Mouse (Mus musculus) limb, embryonic 11.5 days (tissue): ENCODE data around the gene Vkorc1l1. TPM values are rescaled to one million over a fixed set of nuclear protein-coding genes. Genes with fewer than 3 reads are reported as not detected.

Experiments used
- ATAC-seq: fragments of 200-750 bp; cut with Nextera tagmentation; 2 replicates; pipeline ENCODE4 v1.8.0; 2017; ENCODE audit warnings: low read depth; ENCODE audit not compliant: insufficient number of reproducible peaks, low FRiP score, low TSS enrichment
- DNase-seq: peaks from one replicate; pipeline ENCODE4 v3.0.0-alpha.2; 2015; ENCODE audit warnings: low spot score
- H3K27ac ChIP-seq: fragments of 300-500 bp; sonication (generic); replicated peaks from 2 replicates; pipeline ENCODE4 v1.5.1; 2014; ENCODE audit warnings: low read depth, mild to moderate bottlenecking, low read length
- H3K27me3 ChIP-seq: fragments of 300-500 bp; sonication (generic); 2 replicates; pipeline ENCODE4 v1.6.1; 2014; ENCODE audit warnings: mild to moderate bottlenecking, low read length, mixed read lengths; ENCODE audit not compliant: control insufficient read depth, insufficient read depth
- H3K36me3 ChIP-seq: fragments of 300-500 bp; sonication (generic); 2 replicates; pipeline ENCODE4 v1.6.1; 2014; ENCODE audit warnings: mild to moderate bottlenecking, low read length, moderate library complexity, mixed read lengths; ENCODE audit not compliant: control insufficient read depth, insufficient read depth
- H3K4me1 ChIP-seq: fragments of 300-500 bp; sonication (generic); 2 replicates; pipeline ENCODE4 v1.6.1; 2014; ENCODE audit warnings: low read length, mixed read lengths; ENCODE audit not compliant: control insufficient read depth, insufficient read depth
- H3K4me2 ChIP-seq: fragments of 300-500 bp; sonication (generic); 2 replicates; pipeline ENCODE4 v1.6.1; 2014; ENCODE audit warnings: low read depth, mild to moderate bottlenecking, moderate library complexity; ENCODE audit not compliant: severe bottlenecking
- H3K4me3 ChIP-seq: fragments of 300-500 bp; sonication (generic); 2 replicates; pipeline ENCODE4 v1.5.1; 2014; ENCODE audit warnings: low read depth, low read length
- H3K9ac ChIP-seq: fragments of 300-500 bp; sonication (generic); 2 replicates; pipeline ENCODE4 v1.6.1; 2014; ENCODE audit warnings: mild to moderate bottlenecking, low read length
- H3K9me3 ChIP-seq: fragments of 300-500 bp; sonication (generic); 2 replicates; pipeline ENCODE4 v1.6.1; 2016; ENCODE audit warnings: low read length; ENCODE audit not compliant: control insufficient read depth
- WGBS: fragments of 180-500 bp; shearing (Covaris S2); extraction: QIAGEN DNeasy Blood & Tissue Kit; methylation state at CpG from one replicate; pipeline ENCODE4 v1.1.7; 2014; 5-methylcytosine and 5-hydroxymethylcytosine counted together
- polyA plus RNA-seq: library from polyadenylated mRNA; unstranded; fragments of >200 nt; fragmentation: Nextera tagmentation; extraction: Ambion mirVana; gene quantifications from 2 replicates; pipeline ENCODE4 v1.2.1, GENCODE M21; 2014

Gene Vkorc1l1
- polyA plus RNA-seq, 1 experiment from 2014 or later = 35.1 TPM

GRCm38 (mm10) chr5:129955792-129956191, 14.0 kb downstream of the Vkorc1l1 start:
- DNase-seq (no peak), ATAC-seq (no peak)
- Histone ChIP-seq H3K27me3 (no peaks in the 10 kb centered on the region), H3K27ac (no peak overlapping the region), H3K36me3 (no peaks in the 10 kb centered on the region; the same call in 1 of the 2 replicates), H3K4me2 (no peak overlapping the region), H3K4me1 (no peaks in the 10 kb centered on the region), H3K9me3 (no peaks in the 10 kb centered on the region), H3K9ac (no peak overlapping the region), H3K4me3 (no peak overlapping the region)
- WGBS = 88% methylated on average over 6 of the region's 6 CpGs

GRCm38 (mm10) chr5:129963224-129963623, 21.5 kb downstream of the Vkorc1l1 start:
- H3K4me3 ChIP-seq = no peak overlapping the region
- H3K9ac ChIP-seq = no peak overlapping the region
- DNase-seq = no peak
- no peak for ATAC-seq
- H3K27ac ChIP-seq = no peak overlapping the region
- WGBS = 89% methylated on average over 4 of the region's 4 CpGs
- H3K9me3 ChIP-seq = no peaks in the 10 kb centered on the region
- H3K4me2 ChIP-seq = no peak overlapping the region
- H3K27me3 ChIP-seq = no peaks in the 10 kb centered on the region
- H3K36me3 ChIP-seq = no peaks in the 10 kb centered on the region
- no peaks in the 10 kb centered on the region for H3K4me1 ChIP-seq

- Histone ChIP-seq H3K4me1 (no peaks in the 10 kb centered on the region), H3K9me3 (no peaks in the 10 kb centered on the region), H3K27me3 (no peaks in the 10 kb centered on the region), H3K36me3 (no peaks in the 10 kb centered on the region; the same call in 1 of the 2 replicates), H3K27ac (no peak overlapping the region), H3K4me3 (no peak overlapping the region), H3K9ac (no peak overlapping the region), H3K4me2 (no peak overlapping the region)
- WGBS = 89% methylated on average over 3 of the region's 3 CpGs
- ATAC-seq = no peak
- DNase-seq = no peak
Observed at GRCm38 (mm10) chr5:129966448-129966847, 24.7 kb downstream of the Vkorc1l1 start.

- H3K4me3 ChIP-seq = no peak overlapping the region
- H3K4me2 ChIP-seq = no peak overlapping the region
- WGBS = 88% methylated on average over 7 of the region's 7 CpGs
- no peaks in the 10 kb centered on the region for H3K9me3 ChIP-seq
- no peak overlapping the region for H3K27ac ChIP-seq
- H3K9ac ChIP-seq = no peak overlapping the region
- DNase-seq = no peak
- H3K36me3 ChIP-seq = peaks cover 3% of the 10 kb centered on the region
- H3K27me3 ChIP-seq = no peaks in the 10 kb centered on the region
- ATAC-seq = no peak
- no peaks in the 10 kb centered on the region for H3K4me1 ChIP-seq
Observed at GRCm38 (mm10) chr5:129968417-129968816, 26.6 kb downstream of the Vkorc1l1 start.

- no peak for DNase-seq
- Histone ChIP-seq H3K4me3 (no peak overlapping the region), H3K9ac (no peak overlapping the region), H3K4me2 (no peak overlapping the region), H3K9me3 (no peaks in the 10 kb centered on the region), H3K36me3 (peaks cover 5% of the 10 kb centered on the region), H3K4me1 (no peaks in the 10 kb centered on the region), H3K27me3 (no peaks in the 10 kb centered on the region), H3K27ac (no peak overlapping the region)
- WGBS = 83% methylated on average over 4 of the region's 4 CpGs
- no peak for ATAC-seq
Observed at GRCm38 (mm10) chr5:129971491-129971890, 29.7 kb downstream of the Vkorc1l1 start.

- Histone ChIP-seq H3K36me3 (peaks cover 5% of the 10 kb centered on the region), H3K4me2 (no peak overlapping the region), H3K4me1 (no peaks in the 10 kb centered on the region), H3K27me3 (no peaks in the 10 kb centered on the region), H3K4me3 (no peak overlapping the region), H3K9me3 (no peaks in the 10 kb centered on the region), H3K9ac (no peak overlapping the region), H3K27ac (no peak overlapping the region)
- DNase-seq (no peak), ATAC-seq (no peak)
- WGBS = 94% methylated on average over 4 of the region's 4 CpGs
Observed at GRCm38 (mm10) chr5:129974354-129974753, 32.6 kb downstream of the Vkorc1l1 start.

- WGBS = 90% methylated on average over 4 of the region's 4 CpGs
- no peaks in the 10 kb centered on the region for H3K27me3 ChIP-seq
Observed at GRCm38 (mm10) chr5:129974866-129975311, 33.1 kb downstream of the Vkorc1l1 start.

GRCm38 (mm10) chr5:129977768-129978167, 36.0 kb downstream of the Vkorc1l1 start:
- H3K4me2 ChIP-seq = no peak overlapping the region
- H3K4me3 ChIP-seq = no peak overlapping the region
- DNase-seq = no peak
- no peak overlapping the region for H3K9ac ChIP-seq
- no peaks in the 10 kb centered on the region for H3K4me1 ChIP-seq
- peaks cover 2% of the 10 kb centered on the region; the same call in 1 of the 2 replicates for H3K36me3 ChIP-seq
- no peak overlapping the region for H3K27ac ChIP-seq
- ATAC-seq = no peak
- H3K9me3 ChIP-seq = no peaks in the 10 kb centered on the region
- WGBS = 87% methylated on average over 4 of the region's 4 CpGs
- no peaks in the 10 kb centered on the region for H3K27me3 ChIP-seq

More at GRCm38 (mm10) chr5:129974866-129975311, 33.1 kb downstream of the Vkorc1l1 start:
- H3K36me3 ChIP-seq = peaks cover 5% of the 10 kb centered on the region
- DNase-seq (no peak), ATAC-seq (no peak)
- no peaks in the 10 kb centered on the region for H3K9me3 ChIP-seq
- H3K4me1 ChIP-seq = no peaks in the 10 kb centered on the region
- H3K27ac ChIP-seq = no peak overlapping the region
- no peak overlapping the region for H3K4me3 ChIP-seq
- no peak overlapping the region for H3K9ac ChIP-seq
- no peak overlapping the region for H3K4me2 ChIP-seq

- peaks cover 2% of the 10 kb centered on the region; the same call in 1 of the 2 replicates for H3K36me3 ChIP-seq
- no peak overlapping the region for H3K27ac ChIP-seq
- no peaks in the 10 kb centered on the region for H3K9me3 ChIP-seq
- no peak overlapping the region for H3K4me3 ChIP-seq
- no peak overlapping the region for H3K4me2 ChIP-seq
- H3K9ac ChIP-seq = no peak overlapping the region
- WGBS = 91% methylated on average over 5 of the region's 5 CpGs
- no peaks in the 10 kb centered on the region for H3K27me3 ChIP-seq
- DNase-seq = no peak
- no peaks in the 10 kb centered on the region for H3K4me1 ChIP-seq
- no peak for ATAC-seq
Observed at GRCm38 (mm10) chr5:129978608-129979007, 36.8 kb downstream of the Vkorc1l1 start.
